Mouse (Mus musculus) lung, postnatal 0 days (tissue): Measurements from ENCODE around the gene Scfd2.

Experiments
- CTCF ChIP-seq: IDR thresholded peaks from 2 replicates; pipeline ENCODE4 v1.5.1; 2016; ENCODE audit warnings: antibody characterized with exemption, mild to moderate bottlenecking
- EP300 ChIP-seq: IDR thresholded peaks from 2 replicates; pipeline ENCODE4 v1.6.1; 2016; ENCODE audit warnings: antibody characterized with exemption, mild to moderate bottlenecking, control low read depth

GRCm38 (mm10) chr5:74172208-74172607 is 359.4 kb downstream of the Scfd2 start:
- no peak for TF ChIP-seq CTCF
- TF ChIP-seq EP300, result no peak
